Mouse (Mus musculus): ENCODE measurements around the gene Dgki. TPM values are rescaled to one million over a fixed set of nuclear protein-coding genes. Genes with fewer than 3 reads are reported as not detected.

The Dgki gene
- 0.43 TPM for total RNA-seq (2023)

DNA sequence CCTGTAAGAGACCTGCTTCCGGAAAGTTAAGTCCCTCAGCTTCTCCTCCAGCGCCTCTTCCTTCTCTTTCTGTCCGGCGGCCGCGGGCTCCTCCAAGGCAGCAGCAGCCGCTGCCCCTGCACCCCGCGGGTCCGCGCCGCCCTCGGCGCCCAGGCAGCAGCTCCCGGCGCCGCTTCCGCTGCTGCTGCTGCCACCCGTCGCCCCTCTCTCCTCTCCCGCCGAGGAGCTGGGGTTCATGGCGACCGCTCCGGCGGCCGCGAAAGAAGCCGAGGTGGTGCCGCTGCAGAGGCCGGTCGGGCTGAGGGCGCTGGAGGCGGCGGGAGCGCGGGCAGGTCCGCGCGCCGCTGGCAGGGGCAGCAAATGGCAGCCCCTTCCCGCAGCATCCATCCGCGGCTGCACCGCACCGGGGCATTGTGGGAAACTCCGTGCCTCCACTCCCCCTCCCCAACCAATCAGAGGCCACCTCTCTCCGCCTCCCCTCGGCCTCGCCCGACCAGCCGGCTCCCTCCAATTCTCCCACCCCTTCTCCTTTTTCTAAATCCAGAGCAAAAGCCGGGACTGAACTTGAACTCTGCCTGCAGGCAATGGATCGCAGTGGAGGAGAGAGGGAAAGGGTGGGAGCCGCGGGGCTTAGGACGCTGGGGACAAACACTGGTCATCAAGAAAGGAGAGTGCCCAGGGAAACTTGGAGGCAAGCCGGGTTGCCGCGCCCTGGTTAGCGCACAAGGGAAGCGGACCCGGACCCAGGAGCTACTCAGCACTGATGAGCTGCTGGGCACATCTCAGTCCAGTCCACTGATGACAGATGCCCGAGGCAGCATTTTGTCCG is at the start of gene Dgki:
Gene Dgki, minus strand, starts transcription at position 623 of the 829 bp plus-strand sequence.

DNA sequence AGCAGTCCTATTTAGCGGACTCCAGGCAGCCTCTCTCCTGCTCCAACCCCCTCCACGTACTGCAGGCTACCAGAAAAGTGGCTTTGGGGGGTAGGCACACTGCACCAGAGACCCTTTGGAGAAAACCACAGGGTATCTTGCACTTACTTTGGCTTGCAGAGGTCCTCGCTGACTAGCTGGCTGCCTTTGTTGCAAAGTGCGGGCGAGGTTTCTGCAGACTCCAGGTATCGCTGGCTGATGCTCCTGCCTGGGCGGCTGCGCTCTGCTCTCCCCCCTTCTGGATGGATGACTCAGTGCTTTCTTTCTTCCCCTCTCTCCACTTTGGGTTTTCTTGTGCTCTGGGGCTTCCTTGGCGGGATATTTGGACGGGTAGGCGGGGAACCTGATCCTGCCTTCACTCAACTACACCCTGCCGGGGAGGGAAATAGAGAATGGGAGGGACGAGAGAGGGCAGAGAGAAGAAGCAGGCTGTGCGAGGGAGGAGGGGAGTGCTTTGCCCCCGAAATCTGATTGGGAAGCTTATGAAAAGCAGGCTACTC is 490.2 kb downstream of the Dgki start, which contains the start of gene Ptn:
Gene Ptn, minus strand, starts transcription at position 474 of the 539 bp plus-strand sequence.

Other genes with a start within 250 kb of the Dgki start
- 5.8 TPM for gene Creb3l2, start 142.0 kb upstream of the Dgki start, total RNA-seq (2023)
- not detected for gene Akr1d1, start 230.0 kb upstream of the Dgki start, total RNA-seq (2023)

Data from CD8-positive naive resting alpha-beta T cell, adult 57 days (primary cell).